Mouse (Mus musculus) MEL (cell line): ENCODE measurements around the gene Cep85l. TPM values are rescaled to one million over a fixed set of nuclear protein-coding genes. Genes with fewer than 3 reads are reported as not detected.

Experiments used
- DNase-seq: peaks from one replicate; pipeline ENCODE4 v3.0.0; 2011; ENCODE audit warnings: low read depth, low spot score
- H3K27ac ChIP-seq: 2 replicates; pipeline ENCODE4 v1.5.1; 2012; ENCODE audit warnings: low read depth, mild to moderate bottlenecking, control low read depth, low read length, moderate library complexity; ENCODE audit not compliant: control insufficient read depth
- H3K27me3 ChIP-seq, 2 experiments: fragments of 150-350 bp in 1 of 2; sonication (generic) in 1 of 2; 2 replicates each; pipeline ENCODE4 v1.6.1; 2012; ENCODE audit warnings: low read length in 2 of 2, mild to moderate bottlenecking in 2 of 2, improper control_type of control experiment in 1 of 2, moderate library complexity in 1 of 2; ENCODE audit not compliant: insufficient read depth in 2 of 2, control insufficient read depth in 1 of 2
- H3K36me3 ChIP-seq, 2 experiments: 2 replicates each; pipeline ENCODE4 v1.6.1; 2012 to 2014; ENCODE audit warnings: low read length in 2 of 2, improper control_type of control experiment in 1 of 2, inconsistent platforms in 1 of 2, mild to moderate bottlenecking in 1 of 2; ENCODE audit not compliant: insufficient read depth in 2 of 2, control insufficient read depth in 1 of 2
- H3K4me1 ChIP-seq, 2 experiments: fragments of 150-350 bp in 1 of 2; sonication (generic) in 1 of 2; 2 replicates each; pipeline ENCODE4 v1.6.1; 2012; ENCODE audit warnings: low read length in 2 of 2, improper control_type of control experiment in 1 of 2, mild to moderate bottlenecking in 1 of 2; ENCODE audit not compliant: insufficient read depth in 2 of 2, control insufficient read depth in 1 of 2
- H3K4me3 ChIP-seq, 2 experiments: fragments of 150-350 bp in 1 of 2; sonication (generic) in 1 of 2; 2 replicates each; pipeline ENCODE4 v1.5.1; 2012; ENCODE audit warnings: low read depth in 2 of 2, low read length in 2 of 2, mild to moderate bottlenecking in 2 of 2, moderate library complexity in 2 of 2, control low read depth in 1 of 2, improper control_type of control experiment in 1 of 2; ENCODE audit not compliant: control insufficient read depth in 1 of 2, insufficient read depth in 1 of 2
- H3K79me2 ChIP-seq: 2 replicates; pipeline ENCODE4 v1.6.1; 2012; ENCODE audit warnings: mild to moderate bottlenecking, low read length, moderate library complexity; ENCODE audit not compliant: control insufficient read depth, poor library complexity, insufficient read depth
- H3K9ac ChIP-seq: 2 replicates; pipeline ENCODE4 v1.6.1; 2012; ENCODE audit warnings: low read depth, mild to moderate bottlenecking, control low read depth, low read length, moderate library complexity; ENCODE audit not compliant: control insufficient read depth, poor library complexity, severe bottlenecking
- H3K9me3 ChIP-seq: fragments of 150-350 bp; sonication (generic); replicated peaks from 2 replicates; pipeline ENCODE4 v1.6.1; 2012; ENCODE audit warnings: mild to moderate bottlenecking, low read length, improper control_type of control experiment, moderate library complexity; ENCODE audit not compliant: insufficient read depth
- BHLHE40 ChIP-seq: IDR thresholded peaks from 2 replicates; pipeline ENCODE4 v1.6.1; 2012; ENCODE audit warnings: low read depth, mild to moderate bottlenecking, inconsistent platforms, low read length, improper control_type of control experiment, borderline replicate concordance
- CHD1 ChIP-seq: IDR thresholded peaks from 2 replicates; pipeline ENCODE4 v1.6.1; 2012; ENCODE audit warnings: low read depth, mild to moderate bottlenecking, inconsistent platforms, low read length, improper control_type of control experiment
- CHD2 ChIP-seq: IDR thresholded peaks from 2 replicates; pipeline ENCODE4 v1.6.1; 2011; ENCODE audit warnings: low read length, improper control_type of control experiment
- CTCF ChIP-seq, 3 experiments: IDR thresholded peaks in 2 of 3; conservative IDR thresholded peaks in 1 of 3; 2 replicates each; pipeline ENCODE4 v1.5.1; 2011 to 2012; ENCODE audit warnings: low read length in 3 of 3, low read depth in 2 of 3, mild to moderate bottlenecking in 2 of 3, improper control_type of control experiment in 1 of 3, inconsistent platforms in 1 of 3, mixed read lengths in 1 of 3, moderate library complexity in 1 of 3; ENCODE audit not compliant: control insufficient read depth in 1 of 3, insufficient read depth in 1 of 3, poor library complexity in 1 of 3, severe bottlenecking in 1 of 3
- EP300 ChIP-seq, 2 experiments: IDR thresholded peaks; 2 replicates each; pipeline ENCODE4 v1.6.1; 2011; ENCODE audit warnings: improper control_type of control experiment in 2 of 2, low read length in 2 of 2, low read depth in 1 of 2, mild to moderate bottlenecking in 1 of 2
- GABPA ChIP-seq: IDR thresholded peaks from 2 replicates; pipeline ENCODE4 v1.6.1; 2012; ENCODE audit warnings: low read depth, mild to moderate bottlenecking, inconsistent platforms, low read length, improper control_type of control experiment, moderate library complexity
- HCFC1 ChIP-seq: IDR thresholded peaks from 2 replicates; pipeline ENCODE4 v1.6.1; 2012; ENCODE audit warnings: low read depth, mild to moderate bottlenecking, inconsistent platforms, low read length, improper control_type of control experiment, moderate library complexity
- MEF2A ChIP-seq: IDR thresholded peaks from 2 replicates; pipeline ENCODE4 v1.6.1; 2014; ENCODE audit warnings: low read depth, mild to moderate bottlenecking, inconsistent platforms, low read length, improper control_type of control experiment; ENCODE audit not compliant: poor library complexity, insufficient replicate concordance, severe bottlenecking; ENCODE audit errors: extremely low read depth
- MYB ChIP-seq: IDR thresholded peaks from 2 replicates; pipeline ENCODE4 v1.6.1; 2011; ENCODE audit warnings: mild to moderate bottlenecking, low read depth, low read length, improper control_type of control experiment
- MYC ChIP-seq: IDR thresholded peaks from 2 replicates; pipeline ENCODE4 v1.6.1; 2011; ENCODE audit warnings: low read depth, mild to moderate bottlenecking, low read length, improper control_type of control experiment, moderate library complexity
- POLR2A ChIP-seq, 2 experiments: IDR thresholded peaks; 2 replicates each; pipeline ENCODE4 v1.6.1; 2011 to 2012; ENCODE audit warnings: low read length in 2 of 2, mild to moderate bottlenecking in 2 of 2, control low read depth in 1 of 2, improper control_type of control experiment in 1 of 2, low read depth in 1 of 2, moderate library complexity in 1 of 2; ENCODE audit not compliant: control insufficient read depth in 1 of 2, insufficient read depth in 1 of 2, poor library complexity in 1 of 2
- POLR2AphosphoS5 ChIP-seq: IDR thresholded peaks from 2 replicates; pipeline ENCODE4 v1.6.1; 2012; ENCODE audit warnings: low read depth, borderline replicate concordance, mild to moderate bottlenecking, inconsistent platforms, low read length, moderate library complexity, mixed read lengths
- SIN3A ChIP-seq: IDR thresholded peaks from 2 replicates; pipeline ENCODE4 v1.6.1; 2012; ENCODE audit warnings: low read length, improper control_type of control experiment, inconsistent platforms
- SMC3 ChIP-seq: IDR thresholded peaks from 2 replicates; pipeline ENCODE4 v1.6.1; 2011; ENCODE audit warnings: low read depth, low read length, improper control_type of control experiment
- TCF12 ChIP-seq: IDR thresholded peaks from 2 replicates; pipeline ENCODE4 v1.6.1; 2014; ENCODE audit warnings: low read depth, mild to moderate bottlenecking, inconsistent platforms, low read length, improper control_type of control experiment, moderate library complexity
- USF2 ChIP-seq, 2 experiments: IDR thresholded peaks; 2 replicates each; pipeline ENCODE4 v1.6.1; 2011 to 2012; ENCODE audit warnings: improper control_type of control experiment in 2 of 2, low read length in 2 of 2, borderline replicate concordance in 1 of 2, inconsistent platforms in 1 of 2, low read depth in 1 of 2, mild to moderate bottlenecking in 1 of 2; ENCODE audit not compliant: insufficient read depth in 1 of 2
- ZC3H11A ChIP-seq: IDR thresholded peaks from 2 replicates; pipeline ENCODE4 v1.6.1; 2012; ENCODE audit warnings: low read depth, mild to moderate bottlenecking, inconsistent platforms, low read length, improper control_type of control experiment
- ZMIZ1 ChIP-seq: IDR thresholded peaks from 2 replicates; pipeline ENCODE4 v1.6.1; 2012; ENCODE audit warnings: low read depth, mild to moderate bottlenecking, inconsistent platforms, low read length, improper control_type of control experiment, moderate library complexity
- polyA plus RNA-seq, 2 experiments: library from polyadenylated mRNA; stranded (reverse) in 1 of 2; unstranded in 1 of 2; fragments of >175 nt in 1 of 2; fragments of >200 nt in 1 of 2; gene quantifications; 2 replicates each; pipeline versions ENCODE4 v1.2.1 to v1.2.4; 2012; ENCODE audit warnings: low replicate concordance in 2 of 2, low read depth in 1 of 2; ENCODE audit not compliant: insufficient read length in 2 of 2, insufficient read depth in 1 of 2, missing spikeins in 1 of 2
- total RNA-seq: library from RNA; depleted of rRNA; stranded (reverse); fragments of 300-350 nt; gene quantifications from 2 replicates; pipeline ENCODE4 v1.2.3, GENCODE M21; 2012

Cep85l gene
- total and polyA plus RNA-seq, 3 experiments = 2.2 to 43.1 (median 3.0) TPM

GRCm38 (mm10) chr10:53426524-53426923 is 46.8 kb upstream of the Cep85l start (continued):
- TF ChIP-seq MYC (peak; percentile 42; the same call in 1 of the 2 replicates), SMC3 (no peak), POLR2AphosphoS5 (no peak), MEF2A (peak; percentile 47; the same call in 1 of the 2 replicates), EP300 (IDR thresholded peaks at IDR 0.05; ENCODE audit: low read depth in 1 of 2, low read length in 2 of 2) (peak; percentile 96 to 98), CTCF (IDR thresholded peaks at IDR 0.05 in 2 of 3, conservative IDR thresholded peaks at IDR 0.05 in 1 of 3; ENCODE audit: control insufficient read depth in 1 of 3, insufficient read depth in 1 of 3, low read depth in 2 of 3, low read length in 3 of 3, poor library complexity in 1 of 3, severe bottlenecking in 1 of 3) (no peak), ZC3H11A (no peak), BHLHE40 (0 out of 2 replicates have a peak, but pooled peaks have one; percentile 20)

- Histone ChIP-seq H3K27me3 (no peaks in the 10 kb centered on the region), H3K9me3 (no peaks in the 10 kb centered on the region), H3K27ac (peak overlapping the region; percentile 67; the same call in 1 of the 2 replicates), H3K79me2 (no peaks in the 10 kb centered on the region), H3K4me3 (no peak overlapping the region), H3K9ac (no peak overlapping the region), H3K4me1 (peaks cover 44 to 65% of the 10 kb centered on the region in 2 experiments), H3K36me3 (peaks cover 0 to 71% of the 10 kb centered on the region in 2 experiments; a peak in 2 of 4 replicates)
- no peak for DNase-seq
- TF ChIP-seq SMC3 = no peak
- no peak for TF ChIP-seq ZMIZ1
- no peak for TF ChIP-seq USF2 (IDR thresholded peaks at IDR 0.05; ENCODE audit: borderline replicate concordance in 1 of 2, insufficient read depth in 1 of 2, low read depth in 1 of 2, low read length in 2 of 2)
- no peak for TF ChIP-seq SIN3A
- no peak for TF ChIP-seq CTCF (IDR thresholded peaks at IDR 0.05 in 2 of 3, conservative IDR thresholded peaks at IDR 0.05 in 1 of 3; ENCODE audit: control insufficient read depth in 1 of 3, insufficient read depth in 1 of 3, low read depth in 2 of 3, low read length in 3 of 3, poor library complexity in 1 of 3, severe bottlenecking in 1 of 3)
- no peak for TF ChIP-seq HCFC1
- no peak for TF ChIP-seq CHD2
- no peak for TF ChIP-seq GABPA
- TF ChIP-seq MYB = no peak
- TF ChIP-seq CHD1 = no peak
Observed at GRCm38 (mm10) chr10:53423091-53423490, 43.3 kb upstream of the Cep85l start.

GRCm38 (mm10) chr10:53422206-53422605 is 42.5 kb upstream of the Cep85l start:
- no peak overlapping the region for H3K27ac ChIP-seq
- TF ChIP-seq EP300 (IDR thresholded peaks at IDR 0.05; ENCODE audit: low read depth in 1 of 2, low read length in 2 of 2) (peak; percentile 6 to 20; a peak in 1 of 4 replicates), POLR2A (IDR thresholded peaks at IDR 0.05; ENCODE audit: control insufficient read depth in 1 of 2, insufficient read depth in 1 of 2, low read depth in 1 of 2, low read length in 2 of 2, poor library complexity in 1 of 2) (no peak), CHD1 (no peak), USF2 (IDR thresholded peaks at IDR 0.05; ENCODE audit: borderline replicate concordance in 1 of 2, insufficient read depth in 1 of 2, low read depth in 1 of 2, low read length in 2 of 2) (no peak), TCF12 (peak; percentile 11; the same call in 1 of the 2 replicates)
- no peaks in the 10 kb centered on the region for H3K9me3 ChIP-seq
- peaks cover 0 to 62% of the 10 kb centered on the region in 2 experiments; a peak in 2 of 4 replicates for H3K36me3 ChIP-seq
- DNase-seq = no peak
- no peaks in the 10 kb centered on the region for H3K27me3 ChIP-seq
- H3K79me2 ChIP-seq = no peaks in the 10 kb centered on the region
- H3K4me1 ChIP-seq = peaks cover 41 to 62% of the 10 kb centered on the region in 2 experiments
- no peak overlapping the region for H3K4me3 ChIP-seq
- no peak overlapping the region for H3K9ac ChIP-seq
